Mouse (Mus musculus) kidney, postnatal 14 days (tissue): ENCODE measurements around the gene Tmem238l.
A peak's percentile ranks its signal among the peaks of the same experiment; 100 is the strongest.

Source experiments
- DNase-seq: peaks from one replicate; pipeline ENCODE4 v3.0.0; 2022; ENCODE audit warnings: mixed read lengths

The Tmem238l gene

GRCm38 (mm10) chr11:66956303-66956702 is at the start of gene Tmem238l:
Gene Tmem238l (plus strand): TSS chr11:66956638.
- peak; percentile 8 for DNase-seq

GRCm38 (mm10) chr11:66911811-66912210 is 44.6 kb upstream of the Tmem238l start, which contains the start of gene Pirt:
Gene Pirt (plus strand): TSS chr11:66911981.
- no peak for DNase-seq

DNA sequence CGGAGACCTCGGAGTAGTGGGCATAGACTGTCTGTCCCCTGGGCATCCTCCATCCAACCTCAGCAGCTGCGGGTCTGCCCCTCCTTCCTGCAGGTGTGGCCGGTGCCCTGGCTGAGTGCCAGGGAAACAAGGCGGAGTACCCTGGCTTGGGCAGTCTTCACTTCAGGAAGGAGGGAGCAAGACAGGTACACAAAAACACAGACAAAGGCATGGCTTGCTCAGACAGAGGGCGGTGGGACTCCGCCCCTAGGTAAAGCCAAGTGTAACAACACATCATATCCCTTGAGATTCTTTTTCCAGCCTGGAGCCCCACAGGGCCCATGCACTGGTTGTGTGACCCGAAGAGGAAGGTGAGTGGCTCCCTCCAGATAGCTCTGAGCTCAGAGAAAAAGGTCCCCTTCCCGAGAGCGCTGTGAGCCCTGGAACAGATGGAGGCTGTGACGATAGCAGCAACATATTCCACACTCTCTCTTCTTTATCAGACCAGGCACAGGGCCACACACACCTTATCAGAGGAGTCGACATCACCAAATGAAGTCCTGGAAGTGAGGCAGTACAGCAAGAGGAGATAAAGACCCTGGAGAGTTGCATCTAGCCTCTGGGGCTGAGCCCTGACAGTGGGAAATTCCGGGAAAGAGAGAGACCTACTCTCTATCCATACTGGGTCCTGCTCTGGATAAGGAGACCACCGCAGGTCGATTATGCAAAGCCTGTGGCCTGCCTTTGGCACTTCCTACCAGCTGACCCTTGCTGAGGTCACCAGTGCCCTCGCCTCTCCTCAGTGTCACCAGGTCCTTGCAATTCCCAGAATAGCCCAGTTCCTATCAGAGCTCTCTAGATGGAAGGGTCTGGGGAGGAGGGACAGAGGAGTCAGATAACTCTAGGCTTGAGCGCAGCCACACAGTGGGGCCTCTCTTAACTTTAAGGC is 43.6 kb upstream of the Tmem238l start:
- DNase-seq: peak; percentile 9

DNA sequence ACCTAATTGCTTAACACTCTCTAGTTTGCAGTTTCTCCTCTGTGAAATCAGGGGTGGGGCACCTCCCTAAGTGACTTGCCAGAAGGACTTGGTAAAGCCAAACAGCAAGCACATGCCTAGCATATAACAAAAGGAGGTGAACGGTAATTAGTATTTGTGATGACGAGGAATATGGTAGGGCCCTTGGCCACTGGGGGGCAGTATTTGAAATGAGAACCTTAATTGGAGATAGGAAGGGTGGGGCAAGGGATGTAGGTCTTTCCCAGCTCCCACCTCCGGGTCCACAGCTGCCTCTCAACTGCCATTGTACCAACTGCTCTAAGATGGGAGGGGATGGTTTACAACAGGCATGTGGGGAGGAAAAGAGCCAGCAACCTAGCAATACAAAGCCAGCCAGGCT is 42.2 kb upstream of the Tmem238l start:
- peak; percentile 50 for DNase-seq

- no peak for DNase-seq
Measured at GRCm38 (mm10) chr11:66920012-66920411, 36.4 kb upstream of the Tmem238l start.

DNA sequence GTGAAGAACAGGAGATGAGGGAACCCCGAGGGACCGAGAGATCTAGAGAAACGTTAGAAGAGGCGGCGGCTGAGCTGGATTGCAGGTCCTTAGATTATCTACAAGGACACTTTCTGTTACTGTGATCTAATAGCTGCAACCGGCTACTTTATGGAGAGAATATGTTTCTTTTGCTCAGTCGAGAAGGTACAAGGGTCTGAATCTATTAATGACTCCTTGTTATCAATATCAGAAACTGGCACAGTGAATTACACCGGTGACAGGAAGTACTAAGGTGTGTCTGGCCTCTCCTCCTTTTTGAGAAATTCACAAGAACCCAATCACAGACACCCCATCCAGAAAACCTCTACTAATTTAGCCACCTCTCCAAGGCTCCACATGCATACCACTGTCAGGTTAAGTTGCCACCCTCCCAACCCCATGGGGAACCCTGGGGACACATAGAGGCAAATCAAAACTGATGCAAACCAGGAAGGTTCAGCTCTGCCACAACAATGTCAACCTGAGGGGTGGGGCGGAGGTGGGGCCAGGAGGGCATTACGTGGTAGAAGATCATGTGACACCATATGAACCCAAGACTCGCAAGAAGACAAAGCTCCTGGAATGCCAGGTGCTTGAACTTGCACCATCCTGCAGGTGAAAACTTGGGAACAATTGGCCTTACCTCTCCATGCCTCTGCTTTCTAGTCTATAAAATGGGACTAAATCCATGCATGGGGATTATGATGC is 32.2 kb upstream of the Tmem238l start:
- no peak for DNase-seq

- DNase-seq: no peak
Measured at GRCm38 (mm10) chr11:66928311-66928710, 28.1 kb upstream of the Tmem238l start.

- no peak for DNase-seq
Measured at GRCm38 (mm10) chr11:66932827-66933599, 23.4 kb upstream of the Tmem238l start.

- DNase-seq: peak; percentile 20
Measured at GRCm38 (mm10) chr11:66934428-66935173, 21.8 kb upstream of the Tmem238l start.

GRCm38 (mm10) chr11:66942011-66942410 is 14.4 kb upstream of the Tmem238l start:
- no peak for DNase-seq

GRCm38 (mm10) chr11:66945224-66945767 is 11.1 kb upstream of the Tmem238l start:
- DNase-seq: no peak

- no peak for DNase-seq
Measured at GRCm38 (mm10) chr11:66946521-66946920, 9.9 kb upstream of the Tmem238l start.

- no peak for DNase-seq
Measured at GRCm38 (mm10) chr11:66946922-66947321, 9.5 kb upstream of the Tmem238l start.

DNA sequence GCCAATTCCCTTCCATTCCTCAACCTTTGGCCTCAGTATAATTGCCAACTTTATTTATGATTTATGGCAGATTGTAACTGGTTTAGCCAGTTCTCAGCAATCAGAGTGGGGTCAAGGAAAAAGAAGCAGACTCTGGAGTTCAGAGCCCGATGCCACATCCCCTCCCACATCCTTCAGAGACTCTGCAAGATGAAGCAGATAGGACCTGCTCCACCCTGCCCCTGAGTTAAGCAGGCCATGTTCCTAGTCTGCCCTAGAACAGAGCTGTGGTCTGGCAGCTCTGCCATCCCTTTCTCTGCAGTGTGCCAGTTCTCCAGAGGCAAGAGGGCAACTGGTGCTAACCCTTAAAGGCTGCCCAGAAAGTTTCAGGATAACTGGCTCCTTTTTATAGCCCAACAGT is 4.4 kb downstream of the Tmem238l start:
- no peak for DNase-seq

DNA sequence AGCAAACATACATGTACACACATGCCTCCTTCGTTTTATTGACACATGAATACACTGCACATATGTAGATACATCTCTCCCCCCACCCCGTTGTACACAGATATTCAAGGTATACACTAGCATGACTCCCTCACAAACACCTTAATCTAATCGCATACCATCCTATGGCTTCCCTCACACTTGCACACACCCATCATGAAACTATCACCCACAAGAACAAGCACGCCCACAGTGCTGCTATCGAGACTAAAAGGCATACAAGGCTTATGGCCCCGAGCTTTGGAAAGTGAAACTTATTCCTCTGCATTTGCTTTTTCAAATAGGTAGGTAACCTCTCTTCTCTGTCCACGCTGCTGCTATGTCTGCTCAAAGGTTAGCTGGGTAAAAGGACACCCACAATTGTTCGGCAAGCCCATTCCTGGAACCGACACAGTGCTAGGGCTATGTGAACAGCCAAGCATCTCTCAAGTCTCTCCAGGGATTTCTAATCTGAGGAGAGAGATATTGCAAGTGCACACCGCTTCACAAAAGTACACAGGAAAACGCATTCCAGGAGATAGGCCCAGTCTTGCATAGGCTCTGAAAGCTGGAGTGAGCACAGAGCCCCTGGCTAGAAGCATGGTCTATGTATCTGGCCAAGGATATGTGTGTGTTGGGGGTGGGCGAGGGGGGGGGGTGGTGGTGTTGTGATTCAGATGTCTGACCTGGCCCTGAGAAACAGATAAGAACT is 5.2 kb downstream of the Tmem238l start:
- no peak for DNase-seq

DNA sequence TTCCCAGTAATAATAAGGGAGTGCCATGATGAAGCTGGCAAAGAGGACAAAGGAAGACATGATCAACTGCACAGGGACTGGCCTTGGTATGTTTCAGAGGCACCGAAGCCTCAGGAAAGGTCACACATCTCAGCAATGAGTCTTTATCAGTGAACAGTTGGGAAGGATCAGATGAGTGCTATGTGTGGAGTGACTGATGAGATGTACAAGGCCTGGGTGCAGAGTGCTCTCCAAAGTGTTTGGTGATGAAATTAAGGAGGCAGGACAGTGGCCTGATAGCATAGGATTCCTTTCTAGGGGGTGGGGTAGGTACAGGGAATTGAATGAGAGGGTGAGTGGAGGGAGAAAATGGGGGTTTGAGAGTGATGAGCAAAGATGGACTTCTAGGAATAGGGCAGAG is 7.0 kb downstream of the Tmem238l start:
- no peak for DNase-seq

DNA sequence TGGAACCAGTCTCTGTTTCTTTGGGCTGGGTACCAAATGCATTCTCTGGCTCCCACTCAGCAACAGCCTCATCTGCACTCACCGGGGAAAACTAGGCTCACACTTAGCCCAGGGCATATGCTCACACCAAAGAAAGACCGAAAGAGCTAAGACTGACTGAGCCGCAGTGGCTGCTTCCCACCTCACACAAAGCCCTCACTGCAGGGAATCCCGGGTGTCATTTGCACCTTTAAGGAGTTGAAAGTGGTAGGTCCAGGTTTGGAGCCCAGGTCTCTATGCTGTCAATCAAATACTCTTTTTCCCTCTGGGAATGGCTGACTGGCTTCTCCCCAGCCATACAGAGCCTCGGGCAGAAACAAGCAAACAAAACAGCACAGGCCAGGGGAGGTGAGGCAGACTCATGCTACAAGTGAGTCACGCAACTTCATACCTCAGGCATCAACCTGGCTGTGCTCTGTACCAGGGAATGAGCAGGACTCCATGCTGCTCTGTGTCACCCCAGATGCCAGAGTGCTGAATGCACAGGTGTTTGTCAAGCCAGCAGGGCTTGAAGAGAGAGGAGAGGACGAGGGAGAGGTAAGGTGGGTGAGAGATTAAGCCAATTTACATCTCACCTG is 10.2 kb downstream of the Tmem238l start:
- no peak for DNase-seq

DNA sequence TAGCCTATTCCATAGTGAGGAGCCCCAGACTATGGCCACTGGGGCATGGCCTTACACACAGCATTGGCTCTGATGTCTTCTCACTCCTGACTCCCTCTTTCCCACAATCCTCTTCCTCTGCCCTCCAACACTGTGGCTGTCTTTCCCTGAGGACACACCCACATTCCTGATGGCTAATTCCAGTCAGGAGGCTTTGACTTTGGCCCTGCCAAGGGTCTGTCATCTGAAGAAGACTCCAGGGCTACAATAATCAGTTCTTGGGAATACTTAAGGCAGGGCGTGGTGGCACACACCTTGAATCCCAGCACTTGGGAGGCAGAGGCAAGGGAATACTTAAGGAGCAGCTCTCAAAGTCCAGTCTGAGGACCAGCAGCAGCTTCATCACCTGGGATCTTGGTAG is 12.1 kb downstream of the Tmem238l start:
- no peak for DNase-seq

- no peak for DNase-seq
Measured at GRCm38 (mm10) chr11:66973507-66973906, 17.1 kb downstream of the Tmem238l start.

GRCm38 (mm10) chr11:66975606-66976330 is 19.3 kb downstream of the Tmem238l start:
- no peak for DNase-seq
